Mouse (Mus musculus) NIH3T3 (cell line): Measurements from ENCODE around the gene Chd8.

Source experiments
- DNase-seq: peaks from one replicate; pipeline ENCODE4 v3.0.0-alpha.2; 2012; ENCODE audit warnings: low read depth

The Chd8 gene

DNA sequence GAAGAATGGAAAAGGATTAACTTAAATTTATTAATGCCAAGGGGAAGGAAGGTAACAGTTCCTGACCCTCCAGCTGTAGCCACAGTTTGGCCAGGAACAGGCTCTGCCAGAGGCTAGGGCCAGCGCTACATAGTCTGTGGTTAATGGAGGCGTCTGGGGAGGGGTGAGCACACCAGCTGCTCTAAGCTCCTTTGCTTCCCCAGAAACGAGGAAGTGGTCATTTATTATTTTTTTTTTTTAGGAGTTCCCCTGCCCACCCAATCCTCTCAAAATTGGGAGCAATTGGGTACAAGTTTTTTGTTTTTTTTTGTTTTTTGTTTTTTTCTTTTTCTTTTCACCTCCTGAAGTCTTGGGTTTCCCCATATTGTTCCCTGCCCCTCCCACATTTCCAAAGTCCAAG is 59.4 kb downstream of the Chd8 start:
- DNase-seq, result peak; percentile 18

- peak; percentile 86 for DNase-seq
Measured at GRCm38 (mm10) chr14:52197156-52197878, 60.3 kb downstream of the Chd8 start, which contains the start of gene Supt16. Gene Supt16, minus strand, starts transcription at chr14:52197416.

- peak; percentile 17 for DNase-seq
Measured at GRCm38 (mm10) chr14:52196230-52197155, 61.1 kb downstream of the Chd8 start.

DNA sequence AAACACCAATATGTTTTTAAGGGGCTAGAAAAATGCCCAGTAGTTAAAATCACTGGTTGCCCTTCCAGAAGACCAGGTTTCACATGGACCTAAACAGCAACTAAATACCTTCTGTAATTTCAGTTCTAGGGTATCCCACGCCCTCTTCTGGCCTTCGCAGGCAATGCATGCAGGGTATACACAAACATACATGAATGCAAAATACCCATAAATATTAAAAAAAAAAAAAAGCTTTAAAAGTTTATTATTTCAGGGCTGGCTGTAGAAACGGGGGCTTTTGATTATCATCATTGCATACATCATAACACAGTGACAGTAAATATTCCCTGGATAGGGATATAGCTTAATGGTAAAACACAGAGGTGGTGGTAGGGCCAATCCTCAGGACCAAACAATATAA is 61.9 kb downstream of the Chd8 start:
- DNase-seq, result peak; percentile 70

DNA sequence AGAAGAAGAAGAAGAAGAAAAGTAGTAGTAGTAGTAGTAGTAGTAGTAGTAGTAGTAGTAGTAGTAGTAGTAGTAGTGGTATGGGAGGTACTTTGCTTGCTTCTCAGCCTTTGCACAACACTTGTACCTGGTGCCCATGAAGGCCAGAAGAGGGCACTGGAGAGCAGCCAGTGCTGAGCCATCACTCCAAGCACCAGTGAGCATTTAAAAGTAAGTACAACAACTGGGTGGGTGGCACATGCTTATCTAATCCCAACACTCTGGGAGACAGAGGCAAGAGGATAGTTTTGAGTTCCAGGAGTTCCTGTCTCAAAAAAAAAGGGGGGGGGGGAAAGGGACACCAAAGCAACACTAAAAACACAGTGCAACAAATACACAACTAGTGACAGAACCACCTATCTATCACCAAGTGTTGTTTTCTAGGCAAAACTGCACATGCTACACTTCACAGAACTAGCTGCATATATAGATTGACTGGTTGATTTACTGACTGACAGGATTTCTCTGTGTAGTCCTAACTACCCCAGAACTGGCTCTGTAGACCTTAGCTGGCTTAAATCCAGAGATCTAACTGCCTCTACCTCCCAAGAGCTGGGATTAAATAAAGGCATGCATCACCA is 66.7 kb downstream of the Chd8 start:
- peak; percentile 61 for DNase-seq

- peak; percentile 33 for DNase-seq
Measured at GRCm38 (mm10) chr14:52189519-52189918, 68.1 kb downstream of the Chd8 start.

DNA sequence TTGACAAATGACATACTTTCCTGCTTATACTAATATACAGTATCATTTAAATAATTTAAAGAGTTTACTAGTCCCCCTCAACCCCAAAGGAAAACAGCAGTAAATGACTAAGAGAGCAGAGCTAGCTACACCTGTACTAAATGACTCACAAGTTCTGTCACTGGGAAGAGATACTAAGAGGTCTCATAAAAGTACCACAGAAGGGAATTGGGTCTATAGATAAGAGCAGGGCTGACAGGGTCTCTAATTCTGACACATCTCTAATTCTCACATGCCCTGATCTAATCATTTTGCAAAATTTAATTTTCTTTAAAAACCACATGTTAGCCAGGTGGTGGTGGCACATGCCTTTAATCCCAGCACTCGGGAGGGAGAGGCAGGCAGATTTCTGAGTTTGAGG is 68.8 kb downstream of the Chd8 start:
- no peak for DNase-seq

- DNase-seq, result no peak
Measured at GRCm38 (mm10) chr14:52166571-52166970, 91.0 kb downstream of the Chd8 start.

DNA sequence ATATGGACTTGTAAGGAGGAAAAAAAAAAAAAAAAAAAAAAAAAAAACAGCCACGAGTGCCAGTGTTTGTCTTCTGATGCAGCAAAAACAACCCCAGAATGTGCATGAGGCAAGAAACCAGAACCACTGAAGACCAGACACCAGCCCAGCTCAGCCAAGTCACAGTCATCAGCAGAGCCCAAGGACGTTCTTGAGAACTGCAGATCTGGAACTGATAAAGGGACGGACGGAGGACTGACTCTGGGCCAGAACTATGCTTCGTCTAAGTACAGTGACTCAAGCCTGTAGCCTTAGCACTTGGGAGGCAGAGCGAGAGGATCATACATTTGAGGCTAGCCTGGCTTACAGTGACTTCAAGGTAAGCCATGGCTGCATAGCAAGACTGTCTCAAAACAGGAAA is 96.7 kb downstream of the Chd8 start:
- no peak for DNase-seq

DNA sequence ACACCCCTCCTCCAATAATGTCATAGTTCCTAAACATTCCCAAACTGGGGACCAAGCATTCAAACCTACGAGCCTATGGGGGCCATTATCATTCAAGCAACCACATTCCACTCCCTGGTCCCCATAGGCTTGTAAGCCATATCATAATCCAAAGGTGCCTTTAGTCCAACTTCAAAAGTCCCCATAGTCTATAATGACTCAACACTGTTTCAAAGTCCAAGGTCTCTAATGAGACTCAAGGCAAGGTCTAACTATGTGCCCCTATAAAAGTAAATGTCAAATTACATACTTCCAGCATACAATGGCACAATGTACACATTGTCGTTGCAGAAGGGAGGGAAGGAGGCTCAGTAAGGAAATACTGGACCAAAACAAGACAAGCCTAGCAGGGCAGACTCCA is 102.6 kb downstream of the Chd8 start:
- DNase-seq, result no peak

DNA sequence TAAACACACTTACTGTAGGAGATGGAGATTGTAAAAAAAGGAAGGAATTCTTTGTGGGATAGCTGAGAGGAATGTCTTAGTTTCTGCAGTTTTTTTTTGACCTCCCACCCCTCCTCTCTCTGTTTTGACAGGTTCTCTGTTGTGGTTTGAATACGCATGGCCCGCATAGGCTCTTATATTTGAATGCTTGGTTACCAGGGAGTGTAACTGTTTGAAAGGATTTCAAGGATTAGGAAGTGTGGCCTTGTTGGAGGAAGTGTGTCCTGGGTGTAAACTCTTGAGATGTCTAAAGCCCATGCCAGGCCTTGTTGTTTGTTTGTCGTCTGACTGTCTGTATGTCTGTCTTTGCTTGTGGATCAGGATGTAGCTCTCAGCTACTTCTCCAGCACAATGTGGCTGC is 105.0 kb downstream of the Chd8 start:
- no peak for DNase-seq

- DNase-seq, result no peak
Measured at GRCm38 (mm10) chr14:52152179-52152578, 105.4 kb downstream of the Chd8 start.

- no peak for DNase-seq
Measured at GRCm38 (mm10) chr14:52149888-52150287, 107.7 kb downstream of the Chd8 start.
